Mouse (Mus musculus) spleen, adult 12 weeks (tissue): ENCODE data around the gene Ssh2.

ENCODE experiments used
- DNase-seq: peaks from one replicate; pipeline ENCODE4 v3.0.0; 2022; ENCODE audit warnings: low spot score

Gene Ssh2

DNA sequence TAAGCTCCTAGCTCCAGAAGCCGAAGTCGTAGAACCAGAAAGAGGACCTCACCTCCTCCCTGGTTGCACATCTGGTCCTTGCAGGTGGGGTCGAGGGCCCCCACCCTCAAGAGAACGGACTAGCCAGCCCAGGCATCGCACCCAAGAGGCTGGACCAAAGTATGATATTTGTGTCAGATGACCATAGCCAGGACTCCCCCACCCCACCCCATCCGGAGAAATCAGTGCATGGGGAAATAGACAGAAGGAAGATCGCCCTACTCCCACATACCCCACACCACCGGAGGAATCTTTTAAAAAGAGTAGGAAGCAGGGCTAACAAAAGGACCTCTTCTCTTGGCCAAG lies 247.0 kb downstream of the Ssh2 start:
- DNase-seq: no peak

DNA sequence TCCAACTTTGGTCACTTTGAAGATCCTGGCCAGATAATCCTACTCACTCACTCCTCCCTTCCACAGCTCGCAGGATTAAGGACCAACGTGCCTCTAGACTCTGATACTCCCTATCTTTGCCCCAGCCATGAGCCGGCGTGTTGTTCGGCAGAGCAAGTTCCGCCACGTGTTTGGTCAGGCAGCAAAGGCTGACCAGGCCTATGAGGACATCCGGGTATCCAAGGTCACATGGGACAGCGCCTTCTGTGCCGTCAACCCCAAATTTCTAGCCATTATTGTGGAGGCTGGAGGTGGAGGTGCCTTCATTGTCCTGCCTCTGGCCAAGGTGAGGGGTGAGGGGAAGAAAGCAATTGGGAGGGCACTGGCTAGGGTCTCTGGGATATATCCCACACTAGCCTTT lies 247.7 kb downstream of the Ssh2 start:
- DNase-seq: no peak

DNA sequence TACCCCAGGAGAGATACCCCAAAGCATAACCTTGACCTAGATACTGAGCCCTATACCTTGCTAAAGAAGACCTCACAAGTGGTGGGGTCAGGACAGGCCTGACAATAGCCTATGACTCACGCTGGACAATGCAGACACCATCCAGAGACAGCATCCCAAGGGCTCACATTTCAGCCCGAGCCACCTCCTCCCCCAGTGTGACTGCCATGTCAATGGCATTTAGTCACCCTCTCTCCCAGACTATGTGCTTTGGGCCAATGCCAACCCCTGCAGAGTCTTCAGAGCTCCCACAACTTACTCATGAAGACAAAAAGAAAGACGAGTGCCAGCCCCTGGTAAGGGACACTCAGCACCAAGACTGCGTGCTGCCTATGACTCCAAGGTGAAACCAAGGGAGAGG lies 248.6 kb downstream of the Ssh2 start:
- DNase-seq: no peak

DNA sequence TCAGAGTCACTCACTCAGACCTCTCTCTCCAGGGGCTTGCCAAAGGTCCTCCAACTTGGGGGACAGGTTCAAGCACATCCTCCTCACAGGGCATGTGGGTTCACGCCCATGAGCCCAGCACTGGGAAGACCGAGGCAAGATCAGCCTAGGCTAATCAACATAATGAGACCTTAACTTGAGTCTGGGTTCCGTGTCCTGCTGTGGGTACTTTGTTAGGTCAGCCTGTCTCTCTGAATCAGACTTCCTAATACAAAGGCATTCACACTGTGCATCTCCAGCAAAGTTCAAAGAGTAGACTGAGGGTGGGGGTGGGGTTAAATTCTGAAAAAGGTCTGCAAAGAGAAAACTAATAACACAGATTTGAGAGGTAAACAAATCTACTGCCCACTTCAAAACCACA lies 249.0 kb downstream of the Ssh2 start:
- no peak for DNase-seq

DNA sequence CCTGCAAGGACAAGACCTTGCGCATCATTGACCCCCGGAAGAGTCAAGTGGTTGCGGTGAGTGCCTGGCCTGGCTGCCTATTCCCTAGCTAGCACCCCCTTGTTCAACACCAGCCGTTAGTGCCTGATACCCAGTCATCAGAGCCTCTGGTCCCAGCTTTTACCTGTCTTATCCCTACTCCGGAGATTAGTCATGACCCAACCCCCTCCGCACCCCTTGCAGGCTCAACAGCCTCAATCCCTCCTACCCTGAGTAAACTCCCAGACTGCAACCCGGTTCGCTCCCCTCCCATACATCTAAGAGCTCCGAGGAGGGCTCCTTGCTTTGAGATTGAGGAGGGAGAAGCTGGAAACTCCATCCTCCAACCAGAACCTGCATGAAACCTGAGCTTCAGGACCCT lies 250.5 kb downstream of the Ssh2 start:
- no peak for DNase-seq

DNA sequence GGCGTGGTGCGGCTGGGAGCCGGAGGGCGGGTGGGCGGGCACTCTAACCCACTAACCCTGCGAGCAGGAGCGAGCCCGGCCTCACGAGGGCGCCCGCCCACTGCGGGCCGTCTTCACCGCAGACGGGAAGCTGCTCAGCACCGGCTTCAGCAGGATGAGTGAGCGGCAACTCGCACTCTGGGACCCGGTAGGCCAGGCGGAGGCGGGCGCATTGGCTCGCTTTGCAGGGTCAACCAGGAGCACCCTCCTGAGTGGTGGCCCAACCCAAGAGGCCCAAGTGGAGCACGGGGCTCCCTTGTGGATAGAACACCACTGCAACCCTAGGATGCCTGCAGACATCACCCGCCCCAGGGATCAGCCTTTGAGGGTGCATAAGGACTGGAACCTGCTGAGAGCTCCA lies 251.1 kb downstream of the Ssh2 start:
- peak; percentile 69 for DNase-seq

DNA sequence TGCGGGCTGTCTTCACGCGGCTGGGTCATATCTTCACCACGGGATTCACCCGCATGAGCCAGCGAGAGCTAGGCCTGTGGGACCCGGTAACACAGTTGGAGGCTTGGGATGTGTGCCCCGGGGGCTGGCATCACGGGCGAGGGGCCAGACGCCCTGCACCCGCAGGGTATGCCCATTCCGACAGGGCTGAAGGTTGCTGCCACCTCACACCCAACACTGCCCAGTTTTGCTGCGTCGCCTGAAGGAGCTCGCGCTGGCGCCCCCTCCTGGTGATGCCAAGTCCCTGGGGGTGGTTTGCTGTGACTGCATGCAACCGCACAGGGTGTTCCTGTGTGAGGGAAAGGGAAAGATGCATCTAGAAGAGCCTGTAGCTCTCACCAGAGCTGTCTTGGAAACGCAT lies 251.7 kb downstream of the Ssh2 start:
- peak; percentile 64 for DNase-seq

DNA sequence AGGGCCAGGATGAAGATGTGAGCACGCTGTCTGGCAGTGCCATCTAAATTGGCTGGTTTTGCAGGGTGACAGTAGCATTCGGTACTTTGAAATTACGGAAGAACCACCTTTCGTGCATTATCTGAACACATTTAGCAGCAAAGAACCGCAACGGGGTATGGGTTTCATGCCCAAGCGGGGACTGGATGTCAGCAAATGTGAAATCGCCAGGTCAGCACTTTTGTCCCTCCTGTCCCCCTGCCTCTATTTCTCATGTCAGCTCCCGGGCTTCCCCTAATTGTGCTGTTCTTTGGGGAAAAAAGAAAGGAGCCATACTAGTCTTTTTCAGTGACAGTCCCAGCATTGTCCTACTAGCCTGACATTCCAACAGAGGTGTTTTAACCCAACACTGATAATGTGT lies 252.3 kb downstream of the Ssh2 start:
- DNase-seq: no peak

DNA sequence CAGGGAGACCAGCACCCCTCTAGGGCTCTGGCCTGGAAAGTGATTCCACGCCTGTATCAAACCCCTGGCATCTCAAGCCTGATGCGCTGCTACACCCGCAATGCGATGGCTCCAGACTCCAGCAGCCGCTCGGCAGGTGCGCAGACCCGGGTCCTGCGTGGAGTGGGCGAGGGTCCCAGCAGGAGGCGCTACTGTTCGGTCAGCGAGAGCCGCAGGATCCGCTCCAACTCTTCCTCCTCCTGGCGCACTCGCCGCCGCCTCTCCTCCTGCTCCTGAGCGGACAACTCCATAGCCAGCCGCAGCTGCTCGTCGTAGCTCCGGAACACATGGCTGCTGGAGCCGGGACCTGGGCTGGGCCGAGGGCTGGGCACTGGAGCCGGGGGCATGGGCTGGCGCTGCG lies 255.3 kb downstream of the Ssh2 start:
- no peak for DNase-seq

DNA sequence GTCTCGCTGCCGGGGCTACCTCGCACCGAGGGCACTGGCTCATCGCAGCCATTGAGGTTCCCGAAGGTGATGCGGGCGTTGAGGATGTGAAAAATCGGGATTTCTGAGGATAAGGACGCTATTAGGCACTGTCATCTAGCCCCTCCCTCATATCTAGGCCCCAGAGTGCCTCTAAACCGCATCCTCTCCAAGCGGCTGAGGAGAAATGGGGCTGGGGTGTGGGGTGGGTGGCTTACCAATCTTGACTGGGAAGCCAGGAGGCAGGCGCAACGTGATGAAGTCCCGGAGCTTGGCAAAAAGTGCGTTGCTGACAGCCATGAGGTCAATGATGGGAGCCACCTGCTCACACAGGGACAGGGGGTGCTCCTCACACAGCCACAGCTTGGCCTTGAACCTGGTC lies 256.7 kb downstream of the Ssh2 start:
- DNase-seq: no peak

DNA sequence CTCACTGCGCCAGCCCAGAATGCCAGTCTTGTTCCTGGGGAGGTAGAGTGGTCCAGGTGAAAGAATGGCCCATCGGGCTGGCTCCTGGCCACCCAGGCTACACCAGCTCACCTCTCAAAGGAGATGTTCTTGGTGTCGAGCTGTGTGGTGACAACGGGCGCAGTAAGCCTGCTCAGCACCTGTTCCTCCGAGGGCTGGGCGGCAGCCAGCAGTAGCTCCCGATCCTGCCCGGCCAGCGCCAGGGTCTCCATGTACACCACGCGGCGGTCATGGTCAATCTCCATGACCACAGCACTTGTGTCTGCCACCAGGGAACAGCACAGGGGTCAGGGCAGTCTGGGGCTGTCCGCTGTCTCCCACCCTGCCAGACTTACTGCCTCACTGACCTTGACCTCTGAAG lies 260.1 kb downstream of the Ssh2 start:
- no peak for DNase-seq

DNA sequence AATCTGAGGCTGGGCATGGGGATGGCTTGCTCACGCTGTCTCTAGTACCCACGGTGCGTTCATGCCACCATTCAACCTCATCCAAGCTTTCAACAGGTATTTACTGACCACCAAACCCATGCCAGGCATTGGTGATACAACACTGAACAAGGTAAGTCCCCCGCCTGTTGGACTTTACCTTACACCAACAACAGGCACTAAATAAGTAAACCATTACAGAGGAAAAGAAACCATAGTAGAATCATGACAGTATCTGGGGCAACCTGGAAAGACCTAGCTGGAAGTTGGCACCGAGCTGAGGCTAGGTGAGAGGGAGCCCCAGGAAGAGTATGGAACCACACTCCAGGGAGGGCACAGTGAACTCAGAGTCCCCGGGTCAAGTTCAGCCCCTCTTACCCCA lies 260.8 kb downstream of the Ssh2 start:
- no peak for DNase-seq

DNA sequence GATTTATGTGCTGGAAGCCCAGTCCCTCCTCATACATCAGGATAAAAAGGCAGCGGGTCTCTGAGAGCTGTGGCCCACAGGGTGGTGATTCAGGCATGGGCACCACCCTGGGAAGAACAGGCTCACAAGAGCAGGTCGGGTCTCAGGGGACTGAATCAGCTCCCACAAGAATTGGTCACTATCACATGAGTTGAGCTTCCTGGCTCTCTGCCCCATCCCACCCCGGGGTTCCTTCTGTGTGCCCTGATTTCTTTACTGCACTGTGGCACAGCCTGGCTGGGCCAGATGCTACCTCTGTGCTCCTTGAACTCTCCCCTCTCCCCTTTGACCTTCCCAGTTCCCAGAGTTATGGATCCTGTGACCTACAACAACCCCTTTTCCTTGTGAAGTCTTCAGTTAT lies 267.0 kb downstream of the Ssh2 start:
- DNase-seq: no peak

DNA sequence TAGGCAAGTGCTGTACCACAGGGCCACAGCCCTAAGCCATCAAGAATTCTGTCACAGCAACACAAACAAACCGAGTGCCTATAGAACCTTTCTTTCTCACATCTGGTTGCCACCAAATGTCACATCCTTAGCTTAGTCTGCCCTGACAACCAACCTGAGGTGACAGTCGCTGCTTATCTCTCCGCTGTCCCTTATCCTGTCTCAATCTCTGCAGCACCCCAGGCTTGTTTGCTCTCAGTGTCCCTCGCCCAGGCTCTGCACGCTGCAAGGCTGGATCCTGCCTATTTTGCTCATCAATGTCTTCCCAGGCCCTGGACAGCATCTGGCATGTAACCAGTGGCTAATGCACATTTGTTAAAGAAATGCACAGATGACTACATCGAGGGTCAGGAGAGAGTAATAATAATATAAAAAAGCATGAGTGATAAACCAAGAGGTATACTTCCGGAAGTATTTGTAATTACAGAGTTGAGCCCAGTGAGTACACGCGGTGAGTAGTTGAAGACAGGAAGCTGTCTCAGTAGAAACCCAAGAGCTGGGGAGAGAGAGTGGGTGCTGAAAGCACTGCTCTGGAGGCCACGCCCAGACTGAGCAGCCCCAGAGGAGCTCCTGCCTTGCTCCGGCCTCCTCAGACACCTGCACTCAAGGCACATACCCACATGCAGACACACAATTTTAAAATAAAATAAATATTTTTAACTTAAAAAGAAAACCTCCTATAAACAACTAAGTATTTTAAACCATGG lies 267.6 kb downstream of the Ssh2 start:
- no peak for DNase-seq

DNA sequence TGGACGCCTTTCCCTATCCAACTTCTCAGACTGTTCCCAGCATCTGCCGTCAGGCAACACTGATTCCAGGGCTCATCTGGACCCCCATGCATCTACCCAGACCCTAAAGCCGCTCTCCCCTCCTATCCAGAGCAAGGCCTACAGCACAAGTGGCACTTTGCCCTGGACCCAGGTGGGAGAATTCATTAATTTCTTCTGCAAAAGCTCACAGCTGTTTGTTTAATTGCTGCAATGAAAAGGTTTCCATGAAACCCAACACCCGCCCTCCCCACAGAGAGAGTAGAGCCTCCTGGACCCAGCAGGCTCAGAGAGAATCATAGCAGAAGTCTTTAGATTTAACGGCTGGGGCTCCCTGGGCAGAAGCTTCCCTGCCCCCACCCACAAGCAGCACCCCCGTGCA lies 269.1 kb downstream of the Ssh2 start:
- no peak for DNase-seq

DNA sequence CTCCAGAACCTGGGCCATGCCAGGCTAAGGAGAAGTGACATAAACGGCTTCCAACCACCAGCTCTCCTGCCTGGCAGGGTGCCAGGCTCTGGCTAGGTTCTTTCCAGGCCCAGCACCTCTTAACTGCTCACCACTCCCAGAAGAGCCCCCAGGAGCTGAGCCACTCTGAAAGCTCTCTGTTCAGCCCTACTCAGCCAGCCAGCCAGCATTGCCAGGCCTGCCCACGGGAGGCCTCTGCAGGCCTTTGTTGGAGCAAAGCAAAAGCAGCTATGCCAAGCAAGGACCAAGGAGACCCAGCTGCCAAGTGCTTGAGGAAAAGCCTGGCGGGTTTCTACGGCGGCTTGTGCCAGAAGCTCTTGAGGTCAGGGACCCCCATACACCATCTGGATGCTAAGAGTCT lies 270.7 kb downstream of the Ssh2 start:
- no peak for DNase-seq

DNA sequence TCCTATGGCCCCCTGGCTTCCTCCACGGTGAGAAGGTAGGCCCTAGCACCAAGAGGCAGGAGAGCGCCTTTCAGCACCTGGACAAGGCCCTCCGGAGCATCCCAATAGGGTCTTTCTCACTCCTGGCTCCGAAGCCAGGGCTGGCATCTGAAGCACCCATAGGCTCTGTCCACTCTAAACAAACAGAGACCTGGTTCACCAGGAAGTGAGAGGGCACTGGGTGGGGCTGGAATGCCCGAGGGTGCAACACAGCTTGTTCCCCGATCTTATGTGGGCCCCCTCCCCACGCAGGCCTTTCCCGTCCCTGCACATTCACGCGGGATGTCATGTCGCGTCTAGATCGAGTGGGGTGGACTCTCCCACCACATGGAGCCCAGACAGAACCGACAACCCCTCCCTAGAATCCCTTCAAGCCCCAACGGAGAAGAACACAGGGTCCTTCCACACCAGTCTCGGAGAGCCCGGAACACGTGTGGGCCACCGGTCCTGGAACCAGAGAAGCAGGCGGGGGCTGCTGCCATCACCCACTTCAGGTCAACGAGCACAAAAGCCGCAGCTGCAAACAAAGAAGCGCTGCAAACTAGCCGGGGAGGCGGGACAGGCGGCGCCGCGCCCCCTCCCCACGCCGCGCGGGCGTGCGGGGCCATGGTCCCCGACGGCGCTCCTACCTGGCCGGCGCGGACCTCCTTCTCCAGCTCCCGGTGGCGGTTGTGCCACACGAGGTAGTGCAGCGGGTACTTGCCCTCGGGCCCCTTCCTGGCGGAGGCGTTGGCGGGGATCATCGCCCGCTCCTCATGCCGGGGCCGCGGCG lies 272.9 kb downstream of the Ssh2 start:
- no peak for DNase-seq

DNA sequence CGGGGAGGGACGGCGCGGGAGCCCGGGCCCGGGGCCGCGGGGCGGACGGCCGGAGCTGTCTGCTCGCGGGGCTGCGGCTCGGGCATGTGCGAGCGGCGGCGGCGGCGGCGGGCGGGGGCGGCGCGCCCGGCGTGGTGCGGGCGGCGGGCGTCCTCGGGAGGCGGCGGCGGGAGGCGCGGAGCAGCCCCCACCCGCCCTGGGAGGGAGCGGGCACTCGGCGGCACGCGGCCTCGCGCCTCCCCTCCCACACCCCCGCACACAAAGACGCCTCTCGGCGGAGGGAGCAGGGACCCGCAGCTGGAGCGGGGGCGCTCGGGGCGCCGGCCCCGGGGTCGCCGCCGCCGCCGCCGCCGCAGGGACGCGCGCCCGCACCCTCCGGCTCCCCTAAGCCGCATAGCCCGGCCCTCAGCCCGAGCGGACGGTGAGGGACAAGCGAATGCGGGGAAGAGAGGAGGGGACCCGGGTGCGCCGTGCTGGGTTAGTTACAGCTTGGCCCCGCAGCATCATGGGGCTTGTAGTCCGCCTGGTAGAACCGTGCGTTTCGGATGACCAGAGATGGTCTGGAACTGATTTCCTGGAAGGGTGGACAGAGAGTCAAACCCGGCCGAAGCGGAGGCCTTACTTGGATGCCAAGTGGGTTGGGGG lies 273.6 kb downstream of the Ssh2 start, which contains the start of gene Ankrd13b:
Gene Ankrd13b (minus strand): TSS at position 88 of the 645 bp plus-strand sequence.
- no peak for DNase-seq

DNA sequence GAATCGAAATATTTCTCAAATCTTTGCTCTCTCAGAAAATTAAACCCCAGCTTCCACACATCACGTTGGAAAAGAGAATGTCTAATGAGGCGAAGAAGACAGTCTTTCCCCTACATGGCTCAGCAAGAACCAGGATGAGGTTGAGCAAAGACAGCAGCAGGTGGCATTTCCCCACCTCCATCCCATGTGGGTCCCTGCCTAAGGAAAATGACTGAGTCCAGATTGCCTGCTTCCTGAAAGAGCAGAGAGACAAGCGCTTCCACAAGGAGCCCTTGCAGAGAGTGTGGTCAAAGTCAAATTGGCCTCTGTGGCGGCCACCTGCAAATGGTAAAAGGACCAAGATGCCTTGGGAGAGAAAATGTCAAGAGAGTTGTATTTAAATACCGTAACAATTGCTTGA lies 274.4 kb downstream of the Ssh2 start:
- no peak for DNase-seq

DNA sequence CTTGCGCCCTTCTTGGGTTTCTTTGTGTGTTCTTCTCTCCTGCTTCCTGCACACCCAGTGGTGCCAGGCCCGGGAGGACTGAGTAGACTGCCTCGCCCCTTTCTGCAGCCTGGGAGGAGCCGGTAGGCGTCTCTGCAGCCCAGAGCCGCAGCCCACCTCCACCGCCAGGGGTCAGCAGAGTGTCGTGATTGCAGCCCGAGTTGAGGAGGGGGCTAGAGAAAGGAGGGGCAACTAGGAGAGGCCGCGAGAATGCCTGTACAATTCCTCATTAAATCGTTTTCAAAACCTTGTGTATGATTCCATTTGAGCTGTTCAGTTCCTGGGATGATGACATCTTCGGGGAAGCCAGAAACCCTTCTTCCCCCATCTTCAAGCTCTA lies 275.0 kb downstream of the Ssh2 start:
- DNase-seq: peak; percentile 73

DNA sequence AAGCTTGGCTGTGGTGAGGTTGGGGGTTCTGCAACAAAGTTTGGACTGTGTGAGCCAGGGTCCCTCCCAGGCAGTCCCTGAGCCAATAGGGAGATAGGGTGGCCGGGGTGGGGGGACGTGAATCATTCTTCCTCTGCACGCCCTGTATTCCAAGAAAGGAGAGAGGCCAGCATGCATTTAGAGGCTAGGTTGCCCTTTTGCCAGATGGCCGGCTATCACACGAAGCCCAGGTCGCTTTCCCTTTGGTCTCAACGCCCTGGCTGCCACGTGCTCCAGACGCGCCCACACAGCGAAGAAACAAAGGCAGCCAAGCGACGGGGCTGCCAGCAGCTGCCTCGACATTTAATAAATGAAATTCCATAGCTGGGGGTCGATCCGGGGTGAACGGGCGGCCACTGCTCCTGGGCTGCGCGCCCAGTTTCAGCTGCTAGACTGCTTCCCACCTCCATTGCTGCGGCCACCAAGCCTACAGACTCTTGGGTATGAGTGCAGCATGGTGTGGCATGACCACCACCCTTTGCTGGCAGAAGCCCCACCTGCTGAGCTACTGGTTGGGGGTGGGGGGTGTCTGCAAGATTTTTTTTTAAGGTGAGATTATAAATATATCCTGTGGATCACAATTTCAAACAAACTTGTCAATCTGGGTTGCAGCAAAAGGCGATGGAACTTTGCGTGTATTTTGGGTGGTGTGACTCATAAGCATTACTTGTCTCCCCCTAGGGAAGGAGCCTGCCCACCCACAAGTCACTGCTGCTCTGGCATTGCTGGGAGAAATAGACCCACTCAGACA lies 275.6 kb downstream of the Ssh2 start:
- DNase-seq: no peak

DNA sequence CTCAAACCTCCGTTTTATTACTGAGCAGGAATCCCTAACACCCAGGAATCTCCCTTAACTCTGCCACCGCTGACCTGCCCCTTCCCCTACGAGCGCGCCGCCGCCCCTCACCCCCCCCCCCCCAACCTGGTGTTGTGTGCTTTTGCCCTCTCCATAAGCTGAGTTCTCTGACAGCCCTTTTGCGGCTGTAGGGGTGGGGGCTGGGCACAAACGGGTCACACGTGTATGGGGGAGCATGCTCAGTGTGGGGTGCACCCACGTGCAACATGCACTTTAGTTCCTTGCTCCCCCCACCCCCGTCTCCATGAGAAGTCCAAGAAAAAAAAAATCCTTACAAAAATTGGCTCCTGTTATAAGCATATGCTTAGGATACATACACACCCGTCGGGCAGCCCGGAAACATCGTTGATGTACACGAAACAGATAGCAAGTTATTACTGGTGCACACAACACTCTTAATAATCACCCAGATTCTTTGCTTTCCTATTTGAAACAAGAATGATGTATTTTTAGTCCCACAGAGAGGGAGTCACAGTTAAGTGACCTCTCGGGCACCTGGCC lies 276.3 kb downstream of the Ssh2 start:
- DNase-seq: no peak
